In genomic region chr19:36373056-36373621, GRCm38 (mm10) we compare ENCODE assay signal across 32 mouse cellular contexts. TPM values are rescaled to one million over a fixed set of nuclear protein-coding genes. Genes with fewer than 3 reads are reported as not detected.
DNase-seq lines count a peak whose midpoint lies in the region; ATAC-seq lines count a peak whose summit lies in the region.
"Had no signal": no experiment of that assay in that cellular context is flagged by ENCODE, and none has a peak within 500 bp of the region (broad histone marks: within the 10 kb centered on the region; RNA-seq: fewer than 3 reads in every experiment).

No protein-coding gene starts in this region.

- no peaks in the 10 kb centered on the region for H3K4me1 ChIP-seq in hindbrain, embryonic 11.5 days (replicated peaks; ENCODE audit: control insufficient read depth, insufficient read depth, low read length)
- no peaks in the 10 kb centered on the region for H3K4me1 ChIP-seq in hindbrain, embryonic 13.5 days (replicated peaks)
- no peaks in the 10 kb centered on the region for H3K4me1 ChIP-seq in neural tube, embryonic 11.5 days (ENCODE audit: control insufficient read depth, insufficient read depth, low read length)
- H3K4me1 ChIP-seq: embryonic facial prominence, embryonic 10.5 days; embryonic facial prominence, embryonic 15.5 days; forebrain, embryonic 12.5 days; hindbrain, embryonic 15.5 days; liver, embryonic 15.5 days had no signal

- no peak overlapping the region for H3K9ac ChIP-seq in hindbrain, embryonic 11.5 days (ENCODE audit: low read depth, low read length)
- H3K9ac ChIP-seq in hindbrain, embryonic 13.5 days = no peak overlapping the region
- H3K9ac ChIP-seq in neural tube, embryonic 11.5 days (ENCODE audit: low read length) = no peak overlapping the region
- H3K9ac ChIP-seq: embryonic facial prominence, embryonic 15.5 days; forebrain, embryonic 12.5 days; forebrain, postnatal 0 days; hindbrain, embryonic 15.5 days; limb, embryonic 12.5 days; liver, embryonic 15.5 days; lung, embryonic 14.5 days had no signal

- peak; percentile 53; the same call in 1 of the 2 replicates for ATAC-seq in hindbrain, embryonic 11.5 days (ENCODE audit: low FRiP score)
- ATAC-seq in hindbrain, embryonic 13.5 days (ENCODE audit: low FRiP score) = no peak
- ATAC-seq in neural tube, embryonic 11.5 days (ENCODE audit: insufficient read depth, low FRiP score, low TSS enrichment) = peak; percentile 65; the same call in 1 of the 2 replicates
- ATAC-seq: forebrain, postnatal 0 days; inflammation-experienced regulatory T-cells, adult 6 months had no signal

- no peaks in the 10 kb centered on the region for H3K27me3 ChIP-seq in hindbrain, embryonic 11.5 days (ENCODE audit: control insufficient read depth, insufficient read depth, low read length)
- H3K27me3 ChIP-seq in hindbrain, embryonic 13.5 days = 0 out of 2 replicates have a peak, but pooled peaks cover 5% of the 10 kb centered on the region
- no peaks in the 10 kb centered on the region for H3K27me3 ChIP-seq in neural tube, embryonic 11.5 days (ENCODE audit: control insufficient read depth, insufficient read depth, low read length)
- H3K27me3 ChIP-seq: embryonic facial prominence, embryonic 15.5 days; forebrain, embryonic 12.5 days; hindbrain, embryonic 15.5 days; liver, embryonic 15.5 days had no signal

- H3K4me3 ChIP-seq in hindbrain, embryonic 11.5 days (ENCODE audit: low read depth, low read length) = no peak overlapping the region
- H3K4me3 ChIP-seq in hindbrain, embryonic 13.5 days = no peak overlapping the region
- no peak overlapping the region for H3K4me3 ChIP-seq in neural tube, embryonic 11.5 days (ENCODE audit: low read depth, low read length)
- H3K4me3 ChIP-seq: embryonic facial prominence, embryonic 10.5 days; embryonic facial prominence, embryonic 15.5 days; forebrain, embryonic 12.5 days; hindbrain, embryonic 15.5 days; limb, embryonic 12.5 days; liver, embryonic 15.5 days; midbrain, embryonic 10.5 days; myocyte had no signal

- 39% methylated on average over 6 of the region's 6 CpGs for WGBS in hindbrain, embryonic 11.5 days
- 27% methylated on average over 6 of the region's 6 CpGs for WGBS in hindbrain, embryonic 13.5 days
- WGBS in neural tube, embryonic 11.5 days = 18% methylated on average over 6 of the region's 6 CpGs

- peak; percentile 12 for DNase-seq in embryo, embryonic 11 days
- DNase-seq in embryo, embryonic 10.5 days (ENCODE audit: low spot score) = no peak
- peak; percentile 3 for DNase-seq in hindbrain, embryonic 11.5 days (ENCODE audit: low spot score)
- DNase-seq in neural tube, embryonic 11.5 days (ENCODE audit: low spot score) = no peak
- no peak for DNase-seq in neural tube, embryonic 10.5 days (ENCODE audit: extremely low spot score, low spot score)
- DNase-seq in testis, postnatal 10 days (ENCODE audit: low spot score) = no peak
- DNase-seq: adrenal gland, adult 8-10 months; cerebellum, adult 8-10 months; cerebellum, postnatal 25 days; forebrain, postnatal 0 days; gastrocnemius, postnatal 14 days; heart, postnatal 36 days; kidney, adult 18-20 months; kidney, postnatal 14 days; lung, embryonic 14.5 days; lung, postnatal 14 days; right cerebral cortex, adult 18-20 months; spleen, adult 18-20 months; thymus, adult 18-20 months; thymus, postnatal 25 days had no signal

- H3K9me3 ChIP-seq in hindbrain, embryonic 11.5 days (ENCODE audit: control insufficient read depth, low read length) = no peaks in the 10 kb centered on the region
- H3K9me3 ChIP-seq in hindbrain, embryonic 13.5 days = no peaks in the 10 kb centered on the region
- H3K9me3 ChIP-seq in neural tube, embryonic 11.5 days (ENCODE audit: control insufficient read depth, low read length) = no peaks in the 10 kb centered on the region
- H3K9me3 ChIP-seq: embryonic facial prominence, embryonic 10.5 days; embryonic facial prominence, embryonic 15.5 days; forebrain, embryonic 12.5 days; G1E; hindbrain, embryonic 15.5 days; limb, embryonic 12.5 days; liver, embryonic 15.5 days; midbrain, embryonic 10.5 days had no signal

- no peak overlapping the region for H3K27ac ChIP-seq in hindbrain, embryonic 11.5 days (ENCODE audit: low read depth, low read length)
- H3K27ac ChIP-seq in hindbrain, embryonic 13.5 days = no peak overlapping the region
- H3K27ac ChIP-seq in neural tube, embryonic 11.5 days (ENCODE audit: low read depth, low read length) = no peak overlapping the region
- H3K27ac ChIP-seq: embryonic facial prominence, embryonic 10.5 days; embryonic facial prominence, embryonic 15.5 days; forebrain, embryonic 12.5 days; hindbrain, embryonic 15.5 days; limb, embryonic 12.5 days; liver, embryonic 15.5 days; midbrain, embryonic 10.5 days had no signal

- H3K36me3 ChIP-seq in hindbrain, embryonic 11.5 days (ENCODE audit: control insufficient read depth, insufficient read depth, low read length) = no peaks in the 10 kb centered on the region
- H3K36me3 ChIP-seq in hindbrain, embryonic 13.5 days = no peaks in the 10 kb centered on the region
- no peaks in the 10 kb centered on the region for H3K36me3 ChIP-seq in neural tube, embryonic 11.5 days (ENCODE audit: control insufficient read depth, insufficient read depth, low read length)
- H3K36me3 ChIP-seq: embryonic facial prominence, embryonic 10.5 days; embryonic facial prominence, embryonic 15.5 days; forebrain, embryonic 12.5 days; G1E; hindbrain, embryonic 15.5 days; limb, embryonic 12.5 days; liver, embryonic 15.5 days; midbrain, embryonic 10.5 days had no signal

- no peak overlapping the region for H3K4me2 ChIP-seq in hindbrain, embryonic 11.5 days (replicated peaks; ENCODE audit: low read depth, low read length)
- no peak overlapping the region for H3K4me2 ChIP-seq in hindbrain, embryonic 13.5 days
- H3K4me2 ChIP-seq in neural tube, embryonic 11.5 days (ENCODE audit: low read depth) = no peak overlapping the region
- H3K4me2 ChIP-seq: embryonic facial prominence, embryonic 15.5 days; forebrain, embryonic 12.5 days; heart, embryonic 11.5 days; hindbrain, embryonic 15.5 days; limb, embryonic 12.5 days; liver, embryonic 15.5 days; lung, embryonic 14.5 days had no signal

RNA-seq across cellular contexts. Expression of gene Pcgf5, which starts 25.0 kb away (rescaled TPM):
- polyA plus RNA-seq in hindbrain, embryonic 11.5 days (2014; fragmentation: Nextera tagmentation; extraction: Ambion mirVana) = 10.6 and 11.0 TPM in 2 replicates
- polyA plus RNA-seq in hindbrain, embryonic 13.5 days (2015; fragmentation: Nextera tagmentation; extraction: Ambion mirVana) = 8.1 and 9.2 TPM in 2 replicates
- polyA plus RNA-seq in neural tube, embryonic 11.5 days (2014; fragmentation: Nextera tagmentation; extraction: Ambion mirVana) = 8.1 and 9.4 TPM in 2 replicates

Comparison
In these comparisons a context has a peak if more than half of its experiments do, and no peak if none do; other contexts are left out.
1. DNase-seq: peak in embryo, embryonic 11 days (single experiment) and hindbrain, embryonic 11.5 days (single experiment); none in embryo, embryonic 10.5 days (single experiment), neural tube, embryonic 11.5 days (single experiment), neural tube, embryonic 10.5 days (single experiment) and testis, postnatal 10 days (single experiment).